Mouse (Mus musculus): ENCODE results near the gene Gnaq.

DNA sequence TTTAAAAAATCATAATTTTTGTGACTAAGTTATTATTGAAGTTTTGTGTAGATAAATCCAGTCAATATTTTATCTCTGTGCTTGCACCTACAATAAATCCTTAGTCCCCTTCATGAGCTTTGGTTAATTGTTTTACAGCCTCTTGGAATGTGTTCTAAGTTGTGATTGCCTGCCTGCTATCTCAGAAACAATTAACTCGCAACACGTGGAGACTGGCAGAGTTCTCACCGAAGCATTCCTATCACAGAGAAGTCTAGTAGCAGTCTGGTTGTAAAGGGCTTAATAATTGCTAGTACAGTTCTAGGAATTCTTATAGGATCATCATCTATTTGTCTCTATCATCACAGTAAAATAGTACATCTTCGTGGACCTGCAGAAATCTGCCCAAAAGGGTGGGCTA lies 243.2 kb downstream of the Gnaq start:
- TF ChIP-seq CTCF (IDR thresholded peaks at IDR 0.05; ENCODE audit: insufficient read depth, low read length) (no peak), POLR2A (IDR thresholded peaks at IDR 0.05; ENCODE audit: borderline replicate concordance, extremely low read depth, low read depth, low read length) (no peak)

All from lung, adult 2 months (tissue).